Mouse (Mus musculus): ENCODE results near the gene Gcnt1.

DNA sequence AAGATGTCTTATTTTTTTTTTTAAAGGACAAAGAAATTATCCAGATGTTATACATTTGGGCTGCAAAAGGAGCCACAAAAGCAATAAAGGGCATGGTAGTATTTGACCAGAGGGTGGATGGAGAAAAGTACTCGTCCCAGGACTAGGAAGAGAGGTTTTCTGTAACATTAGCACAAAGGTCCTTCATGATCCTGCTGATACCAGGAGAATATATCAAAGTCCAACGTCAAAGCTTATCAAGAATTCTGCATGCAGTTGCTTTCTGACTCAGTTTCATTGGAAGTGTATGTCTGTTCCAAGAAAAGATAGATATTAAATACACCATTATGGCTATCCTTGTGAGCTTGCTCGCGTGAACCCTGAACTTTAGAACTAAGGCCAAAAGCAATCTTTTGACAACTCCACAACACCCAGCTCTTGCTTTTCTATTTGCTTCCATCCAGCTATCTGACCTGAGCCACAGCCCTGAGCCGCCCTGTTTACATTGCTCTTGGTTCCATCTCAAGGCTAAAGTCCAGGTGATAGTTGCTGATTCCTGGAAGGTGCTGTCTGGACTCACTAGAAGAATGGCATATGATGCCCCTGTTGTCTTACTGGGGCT is 37.9 kb upstream of the Gcnt1 start:
- no peak for TF ChIP-seq EP300 (optimal IDR thresholded peaks at IDR 0.05)
- no peak for TF ChIP-seq CTCF (IDR thresholded peaks at IDR 0.05; ENCODE audit: low read depth)

Measured in stomach, postnatal 0 days (tissue).